Mouse (Mus musculus) adrenal gland, postnatal 25 days (tissue): ENCODE measurements around the gene Ap1g2. TPM values are rescaled to one million over a fixed set of nuclear protein-coding genes. Genes with fewer than 3 reads are reported as not detected.

Experiments used
- DNase-seq: peaks from one replicate; pipeline ENCODE4 v3.0.0; 2021; ENCODE audit warnings: mixed read lengths
- total RNA-seq: library from RNA; stranded (reverse); gene quantifications from 2 replicates; pipeline ENCODE4 v1.2.3, GENCODE M21; 2021

Gene Ap1g2
- total RNA-seq, 1 experiment from 2014 or later = 32.8 TPM

- no peak for DNase-seq
Measured at GRCm38 (mm10) chr14:55113351-55113974, 7.1 kb upstream of the Ap1g2 start.

GRCm38 (mm10) chr14:55111720-55112119, 5.3 kb upstream of the Ap1g2 start:
- DNase-seq = no peak

- no peak for DNase-seq
Measured at GRCm38 (mm10) chr14:55110076-55110475, 3.7 kb upstream of the Ap1g2 start.

GRCm38 (mm10) chr14:55109048-55109873, 2.9 kb upstream of the Ap1g2 start:
- DNase-seq = no peak

GRCm38 (mm10) chr14:55108202-55108870, 1.9 kb upstream of the Ap1g2 start:
- DNase-seq = no peak

GRCm38 (mm10) chr14:55106990-55107389, 597 bp upstream of the Ap1g2 start:
- no peak for DNase-seq

- DNase-seq = no peak
Measured at GRCm38 (mm10) chr14:55105386-55105785, 1.0 kb downstream of the Ap1g2 start.

- DNase-seq = no peak
Measured at GRCm38 (mm10) chr14:55104365-55104764, 2.0 kb downstream of the Ap1g2 start.

GRCm38 (mm10) chr14:55102253-55102785, 4.1 kb downstream of the Ap1g2 start:
- DNase-seq = no peak

GRCm38 (mm10) chr14:55101592-55101991, 4.8 kb downstream of the Ap1g2 start:
- no peak for DNase-seq

- DNase-seq = no peak
Measured at GRCm38 (mm10) chr14:55098067-55098466, 8.3 kb downstream of the Ap1g2 start.

- no peak for DNase-seq
Measured at GRCm38 (mm10) chr14:55097646-55098045, 8.7 kb downstream of the Ap1g2 start.

- no peak for DNase-seq
Measured at GRCm38 (mm10) chr14:55096573-55097087, 9.8 kb downstream of the Ap1g2 start.

- no peak for DNase-seq
Measured at GRCm38 (mm10) chr14:55095671-55096070, 10.7 kb downstream of the Ap1g2 start.

GRCm38 (mm10) chr14:55095263-55095662, 11.1 kb downstream of the Ap1g2 start:
- no peak for DNase-seq

GRCm38 (mm10) chr14:55094704-55095231, 11.6 kb downstream of the Ap1g2 start, which contains the start of gene Thtpa:
TSS of gene Thtpa (plus strand) at chr14:55094784.
- DNase-seq = peak; percentile 82

GRCm38 (mm10) chr14:55093927-55094326, 12.5 kb downstream of the Ap1g2 start:
- DNase-seq = no peak

GRCm38 (mm10) chr14:55092011-55092577, 14.3 kb downstream of the Ap1g2 start, which contains the start of gene Zfhx2:
TSS of gene Zfhx2 (minus strand) at chr14:55092324.
- peak; percentile 93 for DNase-seq

- DNase-seq = no peak
Measured at GRCm38 (mm10) chr14:55091209-55091865, 15.1 kb downstream of the Ap1g2 start.

GRCm38 (mm10) chr14:55089199-55089947, 17.0 kb downstream of the Ap1g2 start:
- DNase-seq = no peak
